Mouse (Mus musculus): ENCODE results near the gene Gal3st1. TPM values are rescaled to one million over a fixed set of nuclear protein-coding genes. Genes with fewer than 3 reads are reported as not detected.
"Not testable (repeated sequence)": the region's sequence is repeated elsewhere in the genome, so short reads cannot be mapped to it uniquely, and the experiment has no call there.

The Gal3st1 gene
- polyA plus RNA-seq, 1 experiment from 2014 or later: 0.17 TPM

GRCm38 (mm10) chr11:4012616-4013015 is 29.2 kb downstream of the Gal3st1 start:
- Histone ChIP-seq H3K36me3 (no peaks in the 10 kb centered on the region), H3K4me2 (no peak overlapping the region), H3K4me3 (no peak overlapping the region), H3K9me3 (peaks cover 12% of the 10 kb centered on the region; the same call in 1 of the 2 replicates), H3K4me1 (no peaks in the 10 kb centered on the region), H3K27me3 (replicated peaks) (no peaks in the 10 kb centered on the region), H3K9ac (no peak overlapping the region), H3K27ac (replicated peaks) (no peak overlapping the region)
- 54% methylated on average over 1 of the region's 1 CpGs for WGBS
- ATAC-seq (ENCODE audit: extremely low read depth, insufficient number of reproducible peaks, low FRiP score, low TSS enrichment): no peak

DNA sequence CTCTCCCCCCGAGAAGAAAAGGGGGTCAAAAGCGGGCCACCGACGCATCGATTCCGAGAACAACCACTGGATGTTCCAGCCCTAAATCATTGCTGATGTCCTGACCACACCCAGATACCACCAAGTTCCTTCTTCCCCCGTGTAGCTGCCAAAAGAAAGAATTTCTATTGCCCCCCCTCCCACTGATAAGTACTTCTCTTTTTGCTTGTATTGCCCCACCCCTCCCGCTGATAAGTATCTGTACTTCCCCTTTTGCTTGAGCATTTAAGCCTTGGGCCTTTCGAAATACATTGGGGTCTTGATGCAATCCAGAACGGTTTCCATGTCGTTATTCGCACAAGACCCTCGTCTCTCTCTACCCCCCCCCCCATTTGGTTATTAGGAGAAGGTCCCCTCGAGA is 32.4 kb downstream of the Gal3st1 start:
- H3K4me2 ChIP-seq; H3K4me3 ChIP-seq; H3K4me1 ChIP-seq; H3K27ac ChIP-seq (replicated peaks); ATAC-seq (ENCODE audit: extremely low read depth, insufficient number of reproducible peaks, low FRiP score, low TSS enrichment); H3K36me3 ChIP-seq; H3K9ac ChIP-seq; H3K27me3 ChIP-seq (replicated peaks): not testable (repeated sequence)
- WGBS: 83% methylated on average over 14 of the region's 14 CpGs
- peaks cover 12% of the 10 kb centered on the region; the same call in 1 of the 2 replicates for H3K9me3 ChIP-seq

DNA sequence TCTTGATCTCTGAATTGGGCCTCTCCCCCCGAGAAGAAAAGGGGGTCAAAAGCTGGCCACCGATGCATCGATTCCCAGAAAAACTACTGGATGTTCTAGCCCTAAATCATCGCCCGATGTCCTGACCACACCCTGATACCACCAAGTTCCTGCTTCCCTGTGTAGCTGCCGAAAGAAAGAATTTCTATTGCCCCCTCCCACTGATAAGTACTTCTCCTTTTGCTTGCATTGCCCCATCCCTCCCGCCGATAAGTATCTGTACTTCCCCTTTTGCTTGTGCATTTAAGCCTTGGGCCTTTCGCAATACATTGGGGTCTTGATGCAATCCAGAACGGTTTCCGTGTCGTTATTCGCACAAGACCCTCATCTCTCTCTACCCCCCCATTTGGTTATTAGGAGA is 38.7 kb downstream of the Gal3st1 start:
- H3K4me2 ChIP-seq; H3K36me3 ChIP-seq; ATAC-seq (ENCODE audit: extremely low read depth, insufficient number of reproducible peaks, low FRiP score, low TSS enrichment); H3K27me3 ChIP-seq (replicated peaks); H3K27ac ChIP-seq (replicated peaks); H3K9me3 ChIP-seq; H3K4me3 ChIP-seq; H3K4me1 ChIP-seq; H3K9ac ChIP-seq: not testable (repeated sequence)
- WGBS: 82% methylated on average over 13 of the region's 13 CpGs

- 52% methylated on average over 2 of the region's 2 CpGs for WGBS
- ATAC-seq (ENCODE audit: extremely low read depth, insufficient number of reproducible peaks, low FRiP score, low TSS enrichment): no peak
- Histone ChIP-seq H3K36me3 (no peaks in the 10 kb centered on the region), H3K4me3 (no peak overlapping the region), H3K4me2 (no peak overlapping the region), H3K9ac (no peak overlapping the region), H3K9me3 (no peaks in the 10 kb centered on the region), H3K4me1 (no peaks in the 10 kb centered on the region), H3K27me3 (replicated peaks) (no peaks in the 10 kb centered on the region), H3K27ac (replicated peaks) (no peak overlapping the region)
Measured at GRCm38 (mm10) chr11:4023321-4023720, 39.9 kb downstream of the Gal3st1 start.

DNA sequence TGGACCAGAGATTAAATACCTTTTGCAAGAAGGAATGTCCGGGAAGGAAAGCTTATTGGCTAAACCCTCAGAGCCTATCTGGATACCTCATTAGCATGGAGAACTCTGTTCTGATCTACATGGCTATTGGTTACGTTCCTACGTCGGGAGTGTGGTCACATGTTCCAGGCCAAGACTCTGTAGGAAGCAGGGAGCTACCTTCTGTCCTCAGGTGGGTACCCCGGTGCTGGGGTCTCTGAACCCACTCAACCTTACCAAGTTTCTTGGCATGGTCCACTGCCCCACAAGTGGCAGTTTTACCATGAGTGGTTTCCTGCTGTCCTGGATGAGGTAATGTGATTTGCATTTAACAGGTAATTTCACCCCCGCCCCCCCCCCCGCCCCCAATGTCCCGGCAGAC is 43.6 kb downstream of the Gal3st1 start:
- Histone ChIP-seq H3K27ac (replicated peaks) (no peak overlapping the region), H3K4me2 (no peak overlapping the region), H3K36me3 (no peaks in the 10 kb centered on the region), H3K27me3 (replicated peaks) (peaks cover 17% of the 10 kb centered on the region), H3K4me1 (peaks cover 4% of the 10 kb centered on the region; the same call in 1 of the 2 replicates), H3K4me3 (no peak overlapping the region), H3K9me3 (no peaks in the 10 kb centered on the region), H3K9ac (no peak overlapping the region)
- ATAC-seq (ENCODE audit: extremely low read depth, insufficient number of reproducible peaks, low FRiP score, low TSS enrichment): no peak
- 64% methylated on average over 8 of the region's 8 CpGs for WGBS

DNA sequence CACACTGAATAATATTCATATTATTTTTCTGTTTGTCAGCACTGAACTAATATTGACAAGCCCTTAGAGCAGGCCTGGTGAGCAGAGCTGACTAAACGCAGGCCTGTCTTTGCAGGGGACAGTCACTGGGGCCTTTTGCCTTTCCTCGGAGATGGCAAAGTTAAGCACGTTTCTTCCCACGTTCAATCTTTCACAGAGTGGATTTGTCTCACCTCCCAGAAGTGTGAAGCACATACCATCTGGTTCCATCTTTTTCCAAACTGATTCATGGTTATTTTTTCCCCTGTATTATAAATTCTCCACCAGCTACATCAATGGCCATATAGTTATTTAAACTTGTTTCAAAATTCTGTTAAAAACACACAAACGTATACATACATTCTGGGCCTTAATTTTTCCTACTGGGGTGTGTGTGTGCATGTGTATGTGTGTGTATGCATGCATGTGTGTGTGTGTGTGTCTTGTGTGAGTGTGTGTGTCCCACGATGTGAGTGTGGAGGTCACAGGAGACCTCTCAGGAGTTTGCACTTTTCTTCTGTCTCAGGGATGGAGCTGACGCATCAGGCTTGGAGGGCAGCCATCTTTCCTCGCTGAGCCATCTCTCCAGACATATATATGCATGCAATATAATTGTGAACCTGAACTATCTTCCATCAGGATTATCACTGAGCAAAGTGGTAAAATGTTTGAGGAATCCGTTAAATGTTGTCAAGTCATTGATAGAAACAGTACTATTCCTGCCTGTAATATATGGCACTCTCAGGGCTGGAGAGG is 44.3 kb downstream of the Gal3st1 start:
- Histone ChIP-seq H3K36me3 (no peaks in the 10 kb centered on the region), H3K27ac (replicated peaks) (no peak overlapping the region), H3K9me3 (no peaks in the 10 kb centered on the region), H3K4me3 (no peak overlapping the region), H3K27me3 (replicated peaks) (peaks cover 23% of the 10 kb centered on the region), H3K4me2 (no peak overlapping the region), H3K9ac (no peak overlapping the region), H3K4me1 (peaks cover 4% of the 10 kb centered on the region; the same call in 1 of the 2 replicates)
- no peak for ATAC-seq (ENCODE audit: extremely low read depth, insufficient number of reproducible peaks, low FRiP score, low TSS enrichment)
- WGBS: 60% methylated on average over 9 of the region's 9 CpGs

- Histone ChIP-seq H3K36me3 (no peaks in the 10 kb centered on the region), H3K9me3 (no peaks in the 10 kb centered on the region), H3K4me3 (no peak overlapping the region), H3K9ac (no peak overlapping the region), H3K4me1 (peaks cover 4% of the 10 kb centered on the region; the same call in 1 of the 2 replicates), H3K4me2 (no peak overlapping the region), H3K27me3 (replicated peaks) (peaks cover 30% of the 10 kb centered on the region), H3K27ac (replicated peaks) (no peak overlapping the region)
- ATAC-seq (ENCODE audit: extremely low read depth, insufficient number of reproducible peaks, low FRiP score, low TSS enrichment): no peak
- 61% methylated on average over 4 of the region's 4 CpGs for WGBS
Measured at GRCm38 (mm10) chr11:4029343-4029742, 45.9 kb downstream of the Gal3st1 start.

- Histone ChIP-seq H3K27ac (replicated peaks) (no peak within 1 kb of the TSS), H3K9me3 (no peaks in the 10 kb centered on the region), H3K4me3 (no peak within 1 kb of the TSS), H3K4me1 (peaks cover 12% of the 10 kb centered on the region), H3K36me3 (no peaks in the 10 kb centered on the region), H3K4me2 (no peak within 1 kb of the TSS), H3K9ac (no peak within 1 kb of the TSS), H3K27me3 (replicated peaks) (peaks cover 30% of the 10 kb centered on the region)
- no peak for ATAC-seq (ENCODE audit: extremely low read depth, insufficient number of reproducible peaks, low FRiP score, low TSS enrichment)
- 25% methylated on average over 16 of the region's 16 CpGs for WGBS
Measured at GRCm38 (mm10) chr11:4031126-4031941, 47.9 kb downstream of the Gal3st1 start, which contains the start of gene Sec14l4. Gene Sec14l4 (plus strand): TSS chr11:4031462.

GRCm38 (mm10) chr11:4031961-4032360 is 48.5 kb downstream of the Gal3st1 start:
- 29% methylated on average over 12 of the region's 12 CpGs for WGBS
- H3K4me1 ChIP-seq: peaks cover 12% of the 10 kb centered on the region
- no peaks in the 10 kb centered on the region for H3K36me3 ChIP-seq
- H3K27ac ChIP-seq (replicated peaks): no peak overlapping the region
- no peak for ATAC-seq (ENCODE audit: extremely low read depth, insufficient number of reproducible peaks, low FRiP score, low TSS enrichment)
- H3K27me3 ChIP-seq (replicated peaks): peaks cover 30% of the 10 kb centered on the region
- H3K4me3 ChIP-seq: no peak overlapping the region
- H3K9me3 ChIP-seq: no peaks in the 10 kb centered on the region
- no peak overlapping the region for H3K4me2 ChIP-seq
- H3K9ac ChIP-seq: no peak overlapping the region

GRCm38 (mm10) chr11:4033471-4033870 is 50.0 kb downstream of the Gal3st1 start:
- 67% methylated on average over 7 of the region's 7 CpGs for WGBS
- Histone ChIP-seq H3K27ac (replicated peaks) (no peak overlapping the region), H3K4me2 (no peak overlapping the region), H3K4me1 (peaks cover 12% of the 10 kb centered on the region), H3K9ac (no peak overlapping the region), H3K9me3 (no peaks in the 10 kb centered on the region), H3K27me3 (replicated peaks) (peaks cover 30% of the 10 kb centered on the region), H3K36me3 (no peaks in the 10 kb centered on the region), H3K4me3 (no peak overlapping the region)
- no peak for ATAC-seq (ENCODE audit: extremely low read depth, insufficient number of reproducible peaks, low FRiP score, low TSS enrichment)

DNA sequence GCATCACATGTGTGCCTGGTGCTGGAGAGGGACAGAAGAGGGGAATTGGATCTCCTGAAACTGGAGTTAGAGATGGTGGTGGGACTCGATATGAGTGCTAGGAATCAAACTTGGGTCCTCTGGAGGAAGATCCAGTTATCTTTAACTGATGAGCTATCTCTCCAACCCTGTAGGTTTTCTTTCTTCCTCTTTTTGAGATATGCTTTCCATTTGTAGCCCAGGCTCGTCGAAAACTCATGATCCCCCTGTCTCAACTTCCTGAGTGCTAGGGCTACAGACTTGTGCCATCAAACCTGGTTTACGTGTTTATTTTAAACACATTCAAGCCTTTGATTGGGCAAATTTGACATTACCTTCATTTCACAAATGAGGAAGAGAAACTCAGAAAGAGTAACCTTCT is 50.7 kb downstream of the Gal3st1 start:
- Histone ChIP-seq H3K36me3 (no peaks in the 10 kb centered on the region), H3K4me1 (peaks cover 12% of the 10 kb centered on the region), H3K9me3 (no peaks in the 10 kb centered on the region), H3K4me3 (no peak overlapping the region), H3K27me3 (replicated peaks) (peaks cover 30% of the 10 kb centered on the region), H3K9ac (no peak overlapping the region), H3K4me2 (no peak overlapping the region), H3K27ac (replicated peaks) (no peak overlapping the region)
- no peak for ATAC-seq (ENCODE audit: extremely low read depth, insufficient number of reproducible peaks, low FRiP score, low TSS enrichment)
- 76% methylated on average over 4 of the region's 4 CpGs for WGBS
